Mouse (Mus musculus): ENCODE data around the gene Pomp. TPM values are rescaled to one million over a fixed set of nuclear protein-coding genes. Genes with fewer than 3 reads are reported as not detected.

Pomp gene
- polyA plus RNA-seq, 1 experiment from 2014 or later: 500 TPM

DNA sequence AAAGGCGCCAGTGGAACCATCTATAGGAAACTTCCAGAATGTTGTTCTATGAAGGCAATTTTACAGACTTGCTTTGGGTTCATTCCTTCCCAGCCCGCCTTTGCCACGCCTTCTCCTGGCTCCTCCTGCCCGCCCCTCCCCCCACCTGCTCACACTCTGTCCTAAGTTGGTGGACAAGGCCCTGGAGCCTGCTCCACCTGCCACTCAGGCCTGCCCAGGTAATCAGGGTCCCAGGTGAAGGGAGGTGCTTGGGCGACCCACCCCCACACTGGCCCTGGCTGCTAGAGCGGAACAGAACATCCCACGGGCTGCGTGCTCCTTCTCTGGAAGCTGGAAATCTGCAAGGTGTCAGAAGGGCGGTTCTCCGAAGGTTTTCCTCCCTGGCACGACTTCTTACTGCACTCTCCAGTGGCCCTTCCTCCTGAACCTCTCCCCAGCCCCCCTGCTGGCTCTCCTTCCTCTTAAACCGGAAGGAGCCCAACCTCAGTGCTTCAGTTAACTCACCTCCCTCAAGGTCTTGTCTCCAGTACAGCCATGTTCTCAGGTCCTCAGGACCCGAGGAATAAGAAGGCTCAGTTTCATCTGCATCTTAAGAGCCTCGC is 53.1 kb downstream of the Pomp start:
- 31% methylated on average over 14 of the region's 14 CpGs for WGBS
- no peak for TF ChIP-seq CTCF (IDR thresholded peaks at IDR 0.05; ENCODE audit: low read depth)
- Histone ChIP-seq H3K9me3 (ENCODE audit: control insufficient read depth) (no peaks in the 10 kb centered on the region), H3K27me3 (replicated peaks; ENCODE audit: control insufficient read depth, insufficient read depth, low read length) (no peaks in the 10 kb centered on the region), H3K27ac (ENCODE audit: low read depth, low read length) (no peak overlapping the region; the same call in 1 of the 2 replicates), H3K4me2 (replicated peaks; ENCODE audit: low read depth) (peak overlapping the region; percentile 21; the same call in 1 of the 2 replicates), H3K4me1 (replicated peaks; ENCODE audit: control insufficient read depth, insufficient read depth, low read length) (no peaks in the 10 kb centered on the region; the same call in 1 of the 2 replicates), H3K36me3 (ENCODE audit: control insufficient read depth, insufficient read depth) (no peaks in the 10 kb centered on the region), H3K4me3 (ENCODE audit: low read depth, low read length) (no peak overlapping the region), H3K9ac (ENCODE audit: low read depth, low read length) (no peak overlapping the region)
- peak; percentile 11; the same call in 1 of the 2 replicates for ATAC-seq

DNA sequence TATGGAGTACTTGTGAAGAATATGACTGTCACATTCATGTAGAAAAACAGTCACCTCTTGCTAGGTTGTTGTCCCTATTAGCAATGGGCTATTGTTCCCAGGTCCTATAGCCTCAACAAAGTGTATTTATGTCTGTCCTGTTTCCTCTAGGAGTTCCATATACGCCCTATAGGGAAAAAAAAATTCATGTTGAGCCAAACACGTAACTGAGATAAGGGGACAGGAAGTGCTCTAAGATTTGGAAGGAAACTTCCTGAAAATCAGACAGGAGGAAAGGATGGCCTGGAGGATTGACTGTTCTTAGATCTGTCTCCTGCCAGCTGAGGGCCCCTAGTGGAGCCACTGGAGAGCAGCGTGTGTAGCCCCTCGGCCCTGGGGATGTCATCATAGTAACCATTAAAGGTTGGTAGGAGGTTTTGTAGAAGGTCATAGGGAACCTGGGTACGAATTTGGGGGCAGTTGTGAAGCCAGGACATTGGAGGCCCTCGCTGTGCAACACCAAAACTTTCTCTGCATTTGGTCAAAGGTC is 54.8 kb downstream of the Pomp start:
- ATAC-seq: no peak; the same call in 1 of the 2 replicates
- Histone ChIP-seq H3K9me3 (ENCODE audit: control insufficient read depth) (no peaks in the 10 kb centered on the region), H3K4me1 (replicated peaks; ENCODE audit: control insufficient read depth, insufficient read depth, low read length) (no peaks in the 10 kb centered on the region; the same call in 1 of the 2 replicates), H3K9ac (ENCODE audit: low read depth, low read length) (no peak overlapping the region), H3K27ac (ENCODE audit: low read depth, low read length) (no peak overlapping the region), H3K27me3 (replicated peaks; ENCODE audit: control insufficient read depth, insufficient read depth, low read length) (no peaks in the 10 kb centered on the region), H3K4me2 (replicated peaks; ENCODE audit: low read depth) (no peak overlapping the region), H3K4me3 (ENCODE audit: low read depth, low read length) (no peak overlapping the region), H3K36me3 (ENCODE audit: control insufficient read depth, insufficient read depth) (no peaks in the 10 kb centered on the region)
- peak; percentile 51 for TF ChIP-seq CTCF (IDR thresholded peaks at IDR 0.05; ENCODE audit: low read depth)
- WGBS: 37% methylated on average over 6 of the region's 6 CpGs

DNA sequence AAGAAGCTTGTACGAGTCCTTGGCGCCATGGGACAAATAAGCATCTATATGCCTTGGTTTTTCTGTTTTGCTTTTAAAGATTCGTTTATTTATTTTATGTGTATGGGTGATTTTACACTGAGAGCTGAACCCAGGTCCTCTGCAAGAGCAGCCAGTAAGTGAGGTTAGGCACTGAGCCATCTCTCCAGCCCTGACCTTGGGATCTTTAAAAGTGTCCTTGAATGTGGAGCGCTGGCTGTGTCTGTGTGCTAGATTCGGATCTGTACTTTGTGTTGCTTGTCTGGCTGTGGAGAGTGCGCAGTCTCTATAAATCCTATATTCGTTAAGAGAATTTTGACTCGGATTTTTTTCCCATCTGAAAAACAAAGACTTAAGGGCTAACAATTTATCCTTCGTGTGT is 55.9 kb downstream of the Pomp start:
- Histone ChIP-seq H3K36me3 (ENCODE audit: control insufficient read depth, insufficient read depth) (no peaks in the 10 kb centered on the region), H3K4me3 (ENCODE audit: low read depth, low read length) (no peak overlapping the region), H3K27me3 (replicated peaks; ENCODE audit: control insufficient read depth, insufficient read depth, low read length) (no peaks in the 10 kb centered on the region), H3K4me1 (replicated peaks; ENCODE audit: control insufficient read depth, insufficient read depth, low read length) (no peaks in the 10 kb centered on the region; the same call in 1 of the 2 replicates), H3K27ac (ENCODE audit: low read depth, low read length) (no peak overlapping the region), H3K9me3 (ENCODE audit: control insufficient read depth) (no peaks in the 10 kb centered on the region), H3K4me2 (replicated peaks; ENCODE audit: low read depth) (no peak overlapping the region), H3K9ac (ENCODE audit: low read depth, low read length) (no peak overlapping the region)
- ATAC-seq: no peak
- no peak for TF ChIP-seq CTCF (IDR thresholded peaks at IDR 0.05; ENCODE audit: low read depth)
- WGBS: 81% methylated on average over 9 of the region's 9 CpGs

DNA sequence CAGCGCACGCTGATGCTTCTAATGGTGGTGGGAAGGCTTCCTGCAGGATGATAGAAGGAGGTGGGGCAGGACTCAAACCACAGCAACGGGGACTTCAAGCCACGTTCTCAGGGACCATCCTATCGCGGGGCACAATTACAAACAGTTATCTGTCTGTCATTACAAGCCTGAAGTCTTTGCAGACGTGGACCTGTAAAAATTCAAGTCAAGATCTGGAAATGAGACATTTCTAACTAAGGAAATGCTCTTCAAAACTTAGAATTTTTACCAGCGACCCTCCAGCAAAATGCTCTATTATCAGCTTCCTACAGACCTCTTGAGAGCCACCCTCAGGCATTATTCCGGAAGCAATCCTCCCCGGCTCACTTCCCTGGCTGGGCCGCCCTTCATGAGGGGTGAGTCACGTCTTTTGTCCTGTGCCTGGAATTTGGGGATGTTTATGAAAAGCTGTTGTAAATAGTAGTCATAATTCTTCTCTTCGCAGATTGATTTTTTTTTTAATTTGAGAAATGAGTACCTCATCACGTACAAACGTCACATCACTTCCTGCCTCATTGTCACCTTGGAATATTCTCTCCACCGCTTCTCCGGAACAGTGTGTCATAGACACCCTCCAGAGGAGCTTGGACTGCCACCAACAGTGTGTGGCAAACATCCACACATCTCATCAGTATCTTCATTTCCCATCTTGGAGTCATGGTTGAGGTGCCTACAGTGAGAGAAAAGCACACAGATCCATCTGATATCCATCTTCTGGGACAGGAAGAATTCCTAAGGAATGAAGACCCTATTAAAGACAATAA is 58.0 kb downstream of the Pomp start:
- Histone ChIP-seq H3K27ac (ENCODE audit: low read depth, low read length) (no peak overlapping the region), H3K9ac (ENCODE audit: low read depth, low read length) (no peak overlapping the region), H3K4me3 (ENCODE audit: low read depth, low read length) (no peak overlapping the region), H3K4me2 (replicated peaks; ENCODE audit: low read depth) (no peak overlapping the region), H3K27me3 (replicated peaks; ENCODE audit: control insufficient read depth, insufficient read depth, low read length) (no peaks in the 10 kb centered on the region), H3K9me3 (ENCODE audit: control insufficient read depth) (no peaks in the 10 kb centered on the region), H3K4me1 (replicated peaks; ENCODE audit: control insufficient read depth, insufficient read depth, low read length) (no peaks in the 10 kb centered on the region; the same call in 1 of the 2 replicates), H3K36me3 (ENCODE audit: control insufficient read depth, insufficient read depth) (no peaks in the 10 kb centered on the region)
- no peak for TF ChIP-seq CTCF (IDR thresholded peaks at IDR 0.05; ENCODE audit: low read depth)
- no peak for ATAC-seq
- WGBS: 62% methylated on average over 17 of the region's 17 CpGs

DNA sequence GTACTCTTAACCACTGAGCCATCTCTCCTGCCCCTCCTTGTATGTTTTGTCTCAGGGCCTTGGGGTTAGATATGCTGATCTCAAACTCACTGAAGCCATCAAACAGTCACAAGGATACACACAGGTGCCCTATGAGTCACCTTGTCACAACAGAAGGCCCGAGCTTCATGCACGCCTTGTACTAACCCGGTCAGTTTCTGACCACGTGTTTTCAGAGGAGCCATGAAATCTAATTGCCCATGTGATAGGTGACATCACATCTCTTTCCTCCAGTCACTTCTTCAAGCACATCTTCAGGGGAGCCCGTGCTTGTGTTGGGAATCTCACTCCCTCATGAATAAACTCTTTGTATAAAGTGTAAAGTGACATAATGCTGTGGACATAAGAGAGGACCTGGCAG is 64.4 kb downstream of the Pomp start:
- Histone ChIP-seq H3K36me3 (ENCODE audit: control insufficient read depth, insufficient read depth) (no peaks in the 10 kb centered on the region), H3K27me3 (replicated peaks; ENCODE audit: control insufficient read depth, insufficient read depth, low read length) (no peaks in the 10 kb centered on the region), H3K4me1 (replicated peaks; ENCODE audit: control insufficient read depth, insufficient read depth, low read length) (no peaks in the 10 kb centered on the region), H3K4me2 (replicated peaks; ENCODE audit: low read depth) (no peak overlapping the region), H3K4me3 (ENCODE audit: low read depth, low read length) (no peak overlapping the region), H3K9ac (ENCODE audit: low read depth, low read length) (no peak overlapping the region), H3K27ac (ENCODE audit: low read depth, low read length) (no peak overlapping the region), H3K9me3 (ENCODE audit: control insufficient read depth) (no peaks in the 10 kb centered on the region)
- ATAC-seq: peak; percentile 84
- WGBS: 47% methylated on average over 5 of the region's 5 CpGs
- no peak for TF ChIP-seq CTCF (IDR thresholded peaks at IDR 0.05; ENCODE audit: low read depth)

Other genes starting within 250 kb of the Pomp start
- gene Flt1, start 134.4 kb upstream of the Pomp start, polyA plus RNA-seq (2015; fragmentation: Nextera tagmentation; extraction: Ambion mirVana): 5.8 and 7.0 TPM in 2 replicates
- 263 and 296 TPM in 2 replicates for gene Slc46a3, start 34.4 kb downstream of the Pomp start, polyA plus RNA-seq (2015; fragmentation: Nextera tagmentation; extraction: Ambion mirVana)
- gene Mtus2, start 96.9 kb downstream of the Pomp start, polyA plus RNA-seq (2015; fragmentation: Nextera tagmentation; extraction: Ambion mirVana): 14.0 and 15.8 TPM in 2 replicates